Mouse (Mus musculus) frontal cortex, postnatal 25 days (tissue): ENCODE data around the gene Olfr1375.
"Not testable (repeated sequence)": the region's sequence is repeated elsewhere in the genome, so short reads cannot be mapped to it uniquely, and the experiment has no call there.

ENCODE experiments used
- DNase-seq, 2 experiments: peaks; one replicate each; pipeline ENCODE4 v3.0.0; 2022; ENCODE audit warnings: low spot score in 2 of 2

Gene Olfr1375

DNA sequence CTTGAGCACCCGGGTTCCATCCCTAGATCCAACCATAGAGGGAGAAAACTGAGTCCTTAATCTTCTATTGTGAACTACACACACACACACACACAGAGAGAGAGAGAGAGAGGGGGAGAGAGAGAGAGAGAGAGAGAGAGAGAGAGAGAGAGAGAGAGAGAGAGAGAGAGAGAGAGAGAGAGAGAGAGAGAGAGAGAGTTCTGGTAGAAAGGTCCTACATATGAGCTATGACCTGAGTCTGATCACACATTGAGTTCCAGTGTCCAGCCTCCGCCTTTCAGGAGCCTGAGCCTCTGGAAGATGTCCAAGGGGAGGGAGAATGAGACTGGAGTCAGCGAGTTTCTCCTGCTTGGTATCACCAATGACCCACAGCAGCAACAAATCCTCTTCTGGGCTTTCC, at the start of gene Olfr1375:
Olfr1375 (plus strand) TSS at position 301 of the 400 bp plus-strand sequence.
- not testable (repeated sequence) for DNase-seq

GRCm38 (mm10) chr11:51003296-51003695, 44.6 kb upstream of the Olfr1375 start, which contains the start of gene Olfr51:
TSS of gene Olfr51 (plus strand) at chr11:51003596.
- DNase-seq: no peak

- DNase-seq: no peak
These were observed 36.1 kb upstream of the Olfr1375 start for GRCm38 (mm10) chr11:51011821-51012220.

GRCm38 (mm10) chr11:51013936-51014335, 34.0 kb upstream of the Olfr1375 start, which contains the start of gene Olfr54:
TSS of gene Olfr54 (plus strand) at chr11:51014236.
- DNase-seq: no peak

DNA sequence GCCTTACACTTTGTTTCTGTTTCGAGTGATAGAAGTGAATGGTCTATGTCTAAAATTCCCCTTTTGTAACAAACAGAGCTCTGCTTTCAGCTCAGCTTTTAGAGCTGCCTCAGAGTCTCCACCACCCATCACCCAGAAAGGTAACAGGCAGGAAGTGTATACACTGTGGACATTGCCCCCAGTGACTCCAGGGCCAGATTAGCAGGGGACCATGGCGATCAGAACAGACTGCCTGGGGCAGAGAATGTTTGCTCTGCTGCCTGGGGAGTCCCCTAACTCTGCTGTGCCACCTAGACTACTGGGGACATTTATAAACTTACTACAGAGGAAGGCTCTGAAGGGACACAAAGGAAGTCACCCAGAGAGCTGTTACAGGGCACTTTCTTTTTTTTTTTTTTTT, 31.6 kb upstream of the Olfr1375 start:
- DNase-seq: no peak

DNA sequence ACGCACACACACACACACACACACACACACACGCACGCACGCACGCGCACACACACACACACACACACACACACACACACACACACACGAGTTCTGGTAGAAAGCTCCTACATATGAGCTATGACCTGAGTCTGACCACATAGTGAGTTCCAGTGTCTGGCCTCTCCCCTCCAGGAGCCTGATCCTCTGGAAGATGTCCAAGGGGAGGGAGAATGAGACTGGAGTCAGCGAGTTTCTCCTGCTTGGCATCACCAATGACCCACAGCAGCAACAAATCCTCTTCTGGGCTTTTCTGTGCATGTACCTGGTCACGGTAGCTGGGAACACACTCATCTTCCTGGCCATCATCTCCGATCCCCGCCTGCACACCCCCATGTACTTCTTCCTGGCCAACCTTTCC, 21.1 kb upstream of the Olfr1375 start:
- not testable (repeated sequence) for DNase-seq

DNA sequence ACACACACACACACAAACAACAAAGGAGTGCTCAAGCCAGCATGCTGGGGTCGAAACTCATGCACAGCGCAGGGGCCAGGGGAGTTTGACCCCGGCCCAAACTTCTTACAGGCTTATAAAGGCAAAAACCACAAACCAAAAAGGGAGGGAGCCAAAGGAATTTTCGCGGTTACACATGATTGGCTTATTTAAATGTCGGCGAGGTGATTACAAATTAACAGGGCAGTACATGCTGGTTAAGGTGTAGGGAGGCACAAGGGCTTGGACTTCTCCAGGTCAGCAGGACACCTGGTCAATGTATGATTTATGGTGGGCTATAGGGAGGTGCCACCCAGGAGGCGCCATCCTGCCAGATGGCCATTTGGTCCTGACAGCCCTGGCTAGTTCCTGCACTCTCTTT, 18.5 kb upstream of the Olfr1375 start:
- DNase-seq: not testable (repeated sequence)

- DNase-seq: no peak
These were observed 17.7 kb upstream of the Olfr1375 start for GRCm38 (mm10) chr11:51030225-51030624.

DNA sequence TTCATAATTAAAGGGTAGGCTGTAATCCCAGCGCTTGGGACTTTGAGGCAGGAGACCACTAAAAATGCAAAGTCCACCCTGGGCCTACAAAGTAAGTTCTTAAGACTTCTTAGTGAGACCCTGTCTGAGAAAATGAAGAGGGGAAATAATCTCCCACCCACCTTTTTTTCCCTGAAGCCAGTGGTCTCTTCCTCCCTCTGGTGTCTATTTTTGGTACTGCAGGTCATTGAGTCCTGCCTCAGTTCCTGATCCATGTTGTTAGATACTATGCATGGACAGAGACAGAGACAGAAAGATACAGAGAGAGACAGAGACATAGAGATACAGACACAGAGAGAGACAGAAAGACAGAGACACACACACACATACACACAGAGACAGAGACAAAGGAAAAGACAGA, 15.1 kb upstream of the Olfr1375 start:
- no peak for DNase-seq

- DNase-seq: not testable (repeated sequence)
These were observed 13.8 kb upstream of the Olfr1375 start for GRCm38 (mm10) chr11:51034141-51034540.

GRCm38 (mm10) chr11:51035951-51036350, 12.0 kb upstream of the Olfr1375 start:
- DNase-seq: no peak

- not testable (repeated sequence) for DNase-seq
These were observed 3.1 kb upstream of the Olfr1375 start for GRCm38 (mm10) chr11:51044776-51045175.

DNA sequence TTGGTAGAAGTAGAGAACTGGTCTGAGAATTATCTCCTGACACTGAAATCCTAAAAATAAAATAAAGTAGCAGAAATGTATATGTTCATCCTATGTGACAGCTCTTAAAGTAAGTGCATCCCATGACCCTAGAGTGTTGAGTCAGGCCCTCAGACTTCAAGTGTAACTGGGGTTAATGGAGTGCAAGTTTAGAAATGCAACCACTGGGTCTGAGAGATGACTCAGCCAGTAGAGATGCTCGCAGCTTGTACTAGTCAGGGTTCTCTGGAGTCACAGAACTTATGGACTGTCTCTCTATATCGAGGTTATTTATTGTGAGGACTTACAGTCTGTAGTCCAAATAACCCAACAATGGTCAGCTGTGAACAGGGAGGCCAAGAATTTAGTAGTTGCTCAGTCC, 3.8 kb downstream of the Olfr1375 start:
- no peak for DNase-seq

DNA sequence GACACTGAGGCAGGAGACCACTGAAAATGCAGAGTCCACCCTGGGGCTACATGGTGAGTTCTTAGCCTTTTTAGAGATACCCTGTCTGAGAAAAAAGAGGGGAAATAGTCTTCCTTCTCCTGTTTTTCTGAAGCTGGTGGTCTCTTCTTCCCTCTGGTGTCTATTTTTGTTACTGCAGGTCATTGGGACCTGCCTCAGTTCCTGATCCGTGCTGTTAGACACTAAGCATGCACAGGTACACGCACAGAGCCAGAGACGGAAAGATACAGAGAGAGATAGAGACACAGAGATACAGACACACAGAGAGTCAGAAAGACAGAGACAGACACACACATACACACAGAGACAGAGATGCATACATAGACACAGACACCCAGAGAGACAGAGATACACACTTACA, 5.3 kb downstream of the Olfr1375 start:
- DNase-seq: no peak

DNA sequence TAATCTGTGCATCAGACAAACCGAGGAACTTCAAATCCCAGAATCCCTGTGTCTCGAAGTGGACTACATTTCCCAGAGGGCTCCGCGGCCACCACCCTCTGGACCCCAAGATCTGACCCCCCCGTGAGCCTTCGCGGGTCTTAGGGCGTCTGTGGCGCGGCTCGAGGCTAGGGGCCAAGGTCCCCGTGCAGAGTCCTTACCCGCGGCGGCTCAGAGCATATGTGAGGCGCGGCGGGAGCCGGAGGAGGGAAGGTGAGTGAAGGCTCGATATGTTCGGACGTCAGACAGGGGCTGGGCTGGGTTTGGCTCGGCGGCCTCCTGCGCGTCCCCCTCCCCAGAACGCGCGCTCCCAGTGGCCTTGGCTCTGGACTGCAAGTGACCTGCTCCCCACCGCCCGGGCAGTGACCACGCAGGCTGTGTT, 11.3 kb downstream of the Olfr1375 start, which contains the start of gene Zfp354a:
Zfp354a (plus strand) TSS at position 107 of the 421 bp plus-strand sequence.
- DNase-seq: peak; percentile 53 to 62

DNA sequence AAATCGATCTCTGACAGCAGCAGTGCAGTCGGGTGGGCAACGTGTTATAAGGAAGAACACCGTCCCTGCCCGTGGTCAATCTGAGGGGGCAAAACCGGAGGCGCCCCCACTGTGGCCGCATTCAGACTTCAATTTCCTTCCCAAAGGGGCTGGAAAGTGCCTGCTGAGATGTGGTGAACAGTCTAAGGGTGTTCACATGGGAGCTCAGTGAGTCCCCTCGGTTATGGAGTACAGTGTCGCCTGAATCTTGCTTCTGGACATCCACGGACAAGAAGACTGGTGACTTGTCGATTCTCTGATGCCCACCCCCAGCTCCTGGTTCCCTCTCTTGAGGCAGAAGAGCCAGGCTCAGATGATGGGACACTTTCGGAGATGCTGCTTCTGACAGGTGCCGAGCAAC, 11.7 kb downstream of the Olfr1375 start:
- no peak for DNase-seq

DNA sequence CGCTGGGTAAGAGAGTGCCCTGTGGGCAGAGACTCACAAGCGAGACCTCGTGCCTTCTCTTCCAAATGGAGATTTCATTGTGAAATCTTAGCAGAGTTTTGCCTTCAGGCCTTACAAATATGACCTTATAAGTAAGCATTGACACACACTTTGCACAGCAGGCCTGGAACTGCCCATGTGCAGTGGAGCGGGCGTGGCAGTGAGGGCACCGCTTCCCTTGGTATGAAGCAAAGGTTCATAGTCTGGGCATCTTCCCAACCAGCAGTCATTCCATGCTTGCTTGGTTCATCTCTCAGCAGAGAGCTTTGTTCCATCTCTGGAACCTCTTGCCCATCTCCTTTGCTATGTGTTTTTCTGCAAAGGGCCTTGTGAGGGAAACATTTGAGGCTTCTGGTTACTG, 13.1 kb downstream of the Olfr1375 start:
- DNase-seq: no peak

- no peak for DNase-seq
These were observed 15.4 kb downstream of the Olfr1375 start for GRCm38 (mm10) chr11:51063276-51063675.

DNA sequence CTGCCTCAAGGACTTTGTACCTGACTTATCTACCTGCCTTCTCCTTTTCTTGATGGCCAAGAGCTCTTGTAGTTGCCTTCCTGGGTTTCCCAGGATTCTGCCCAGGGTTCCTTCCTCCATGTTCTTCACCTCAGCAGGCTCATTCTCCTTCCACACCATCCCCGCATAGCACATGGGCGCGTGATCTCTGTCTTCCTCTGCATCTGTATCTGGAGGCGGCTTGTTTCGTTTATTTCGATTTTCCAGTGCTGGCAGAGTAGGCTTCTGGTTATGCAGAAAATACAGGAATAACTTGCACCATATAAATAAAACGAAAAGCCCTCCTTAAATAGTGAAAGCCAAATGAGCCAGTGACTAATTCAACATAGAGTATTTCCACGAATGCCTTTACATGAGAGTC, 15.9 kb downstream of the Olfr1375 start:
- DNase-seq: peak in 1 of 2 experiments; percentile 11

DNA sequence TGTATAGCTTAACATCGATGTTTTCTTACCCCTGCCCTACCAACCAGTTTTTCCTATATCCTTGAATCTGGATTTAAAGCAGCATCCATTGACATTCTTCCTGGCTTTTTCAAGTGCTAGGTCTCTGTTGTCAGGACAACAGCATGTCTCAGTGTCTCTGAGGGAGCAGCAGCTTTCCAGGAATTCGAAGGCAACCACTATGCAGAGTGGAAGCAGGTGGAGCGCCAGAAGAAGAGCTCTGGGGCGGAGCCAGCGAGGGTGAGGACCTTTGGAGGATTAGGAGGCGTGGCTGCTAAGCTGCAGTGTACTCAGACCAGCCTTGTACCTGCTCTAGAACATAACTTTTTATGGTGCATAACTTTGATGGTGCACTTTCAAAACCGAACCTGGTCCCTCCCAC, 36.6 kb downstream of the Olfr1375 start:
- DNase-seq: no peak

- no peak for DNase-seq
These were observed 37.4 kb downstream of the Olfr1375 start for GRCm38 (mm10) chr11:51085269-51085668.
